Mouse (Mus musculus) heart, postnatal 0 days (tissue): ENCODE measurements around the gene Srd5a1. TPM values are rescaled to one million over a fixed set of nuclear protein-coding genes. Genes with fewer than 3 reads are reported as not detected.

Experiments
- ATAC-seq: fragments of 200-750 bp; cut with Nextera tagmentation; 2 replicates; pipeline ENCODE4 v1.8.0; 2017; ENCODE audit warnings: low read depth, moderate number of reproducible peaks, moderate library complexity; ENCODE audit not compliant: insufficient read depth
- DNase-seq: peaks from one replicate; pipeline ENCODE4 v3.0.0-alpha.2; 2016; ENCODE audit warnings: low spot score
- H3K27ac ChIP-seq: fragments of 300-500 bp; sonication (generic); 2 replicates; pipeline ENCODE4 v1.5.1; 2014; ENCODE audit warnings: low read depth, mild to moderate bottlenecking
- H3K27me3 ChIP-seq: fragments of 300-500 bp; sonication (generic); 2 replicates; pipeline ENCODE4 v1.6.1; 2014; ENCODE audit warnings: low read length, mixed read lengths; ENCODE audit not compliant: control insufficient read depth, insufficient read depth
- H3K36me3 ChIP-seq: fragments of 300-500 bp; sonication (generic); replicated peaks from 2 replicates; pipeline ENCODE4 v1.6.1; 2014; ENCODE audit warnings: low read length, mixed read lengths; ENCODE audit not compliant: control insufficient read depth, insufficient read depth
- H3K4me1 ChIP-seq: fragments of 300-500 bp; sonication (generic); 2 replicates; pipeline ENCODE4 v1.6.1; 2014; ENCODE audit warnings: antibody characterized with exemption; ENCODE audit not compliant: control insufficient read depth, insufficient read depth
- H3K4me2 ChIP-seq: fragments of 300-500 bp; sonication (generic); 2 replicates; pipeline ENCODE4 v1.6.1; 2014; ENCODE audit warnings: low read depth, mild to moderate bottlenecking, low read length, moderate library complexity
- H3K4me3 ChIP-seq: fragments of 300-500 bp; sonication (generic); 2 replicates; pipeline ENCODE4 v1.5.1; 2014; ENCODE audit warnings: low read depth, low read length
- H3K9ac ChIP-seq: fragments of 300-500 bp; sonication (generic); replicated peaks from 2 replicates; pipeline ENCODE4 v1.6.1; 2014; ENCODE audit warnings: low read depth, low read length, mixed read lengths
- H3K9me3 ChIP-seq: fragments of 300-500 bp; sonication (generic); replicated peaks from 2 replicates; pipeline ENCODE4 v1.6.1; 2016; ENCODE audit warnings: low read length; ENCODE audit not compliant: control insufficient read depth
- CTCF ChIP-seq: IDR thresholded peaks from 2 replicates; pipeline ENCODE4 v1.5.1; 2016; ENCODE audit warnings: antibody characterized with exemption, control low read depth, low read depth
- EP300 ChIP-seq: IDR thresholded peaks from 2 replicates; pipeline ENCODE4 v1.6.1; 2016; ENCODE audit warnings: antibody characterized with exemption, low read depth
- WGBS: fragments of 180-500 bp; shearing (Covaris S2); extraction: QIAGEN DNeasy Blood & Tissue Kit; methylation state at CpG from one replicate; pipeline ENCODE4 v1.1.7; 2014; 5-methylcytosine and 5-hydroxymethylcytosine counted together
- polyA plus RNA-seq: library from polyadenylated mRNA; unstranded; fragments of >200 nt; fragmentation: Nextera tagmentation; extraction: Ambion mirVana; gene quantifications from 2 replicates; pipeline ENCODE4 v1.2.1, GENCODE M21; 2015
- total RNA-seq: library from RNA; depleted of rRNA; stranded (reverse); fragments of >200 nt; gene quantifications from 2 replicates; pipeline ENCODE4 v1.2.3, GENCODE M21; 2014; ENCODE audit warnings: low replicate concordance

The Srd5a1 gene
- total and polyA plus RNA-seq, 2 experiments from 2014 or later: 3.3 to 3.5 TPM

DNA sequence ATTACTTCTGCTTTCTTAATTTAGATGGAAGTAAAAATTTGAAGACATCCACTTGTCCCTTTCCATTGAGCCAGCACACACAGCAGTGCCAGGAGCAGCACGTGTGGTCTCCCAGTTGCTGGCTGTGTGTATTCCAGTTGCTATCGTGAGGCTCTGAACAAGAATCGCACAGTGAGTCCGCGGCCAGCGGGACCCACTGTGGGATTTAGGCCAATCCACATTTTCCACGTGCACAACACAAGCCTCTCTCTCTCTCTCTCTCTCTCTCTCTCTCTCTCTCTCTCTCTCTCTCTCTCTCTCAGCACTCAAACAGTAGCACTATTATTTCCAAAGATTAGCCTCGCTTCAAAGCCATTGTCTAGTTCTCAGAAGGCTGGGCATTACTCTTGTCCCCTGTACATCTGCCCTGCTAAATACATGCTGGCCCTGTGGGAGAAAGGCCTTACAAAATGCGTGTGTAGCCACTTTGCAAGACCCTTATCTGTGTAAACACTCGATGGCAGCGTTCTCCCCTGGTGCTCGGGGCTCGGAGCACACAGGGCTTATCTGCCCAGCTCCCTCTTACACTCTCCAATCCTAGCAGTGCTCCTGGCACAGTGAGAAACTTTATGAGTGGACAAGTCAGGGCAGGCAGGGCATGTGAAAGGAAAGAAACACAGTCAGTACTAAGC, 51.8 kb downstream of the Srd5a1 start:
- 21% methylated on average over 13 of the region's 13 CpGs for WGBS
- Histone ChIP-seq H3K9ac (no peak overlapping the region), H3K4me3 (no peak overlapping the region), H3K9me3 (no peaks in the 10 kb centered on the region), H3K36me3 (no peaks in the 10 kb centered on the region), H3K27me3 (no peaks in the 10 kb centered on the region), H3K27ac (no peak overlapping the region; the same call in 1 of the 2 replicates), H3K4me1 (peaks cover 32% of the 10 kb centered on the region), H3K4me2 (peak overlapping the region; percentile 20; the same call in 1 of the 2 replicates)
- peak; percentile 36; the same call in 1 of the 2 replicates for ATAC-seq
- DNase-seq: no peak
- no peak for TF ChIP-seq EP300
- TF ChIP-seq CTCF: no peak

DNA sequence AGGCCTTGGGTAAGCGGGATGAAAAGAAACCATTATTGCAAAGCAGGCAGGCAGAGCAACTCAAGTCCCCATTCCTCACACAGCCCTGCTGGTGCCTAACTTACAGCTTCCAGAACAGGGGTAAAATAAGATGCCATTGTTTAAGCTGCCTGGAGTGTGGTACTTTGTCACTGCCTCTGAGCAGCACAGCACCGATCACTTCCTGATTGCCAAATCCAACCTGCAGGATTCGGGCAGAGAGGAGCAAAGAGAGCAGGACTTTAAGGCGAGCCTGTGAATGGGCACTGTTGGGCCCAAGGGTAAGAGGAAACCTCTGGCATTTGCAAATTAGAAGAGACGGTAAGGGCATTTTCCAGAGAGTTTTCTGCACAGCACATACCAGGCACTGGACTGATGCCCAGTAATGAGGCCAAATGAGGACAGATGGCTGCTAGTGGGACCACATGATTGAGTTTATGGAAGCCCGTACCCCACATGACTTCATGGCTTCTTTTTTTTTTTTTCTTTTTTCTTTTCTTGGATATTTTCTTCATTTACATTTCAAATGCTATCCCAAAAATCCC, 53.1 kb downstream of the Srd5a1 start:
- no peak for DNase-seq
- H3K9ac ChIP-seq: no peak overlapping the region
- no peak overlapping the region for H3K4me3 ChIP-seq
- H3K27me3 ChIP-seq: no peaks in the 10 kb centered on the region
- no peaks in the 10 kb centered on the region for H3K9me3 ChIP-seq
- no peaks in the 10 kb centered on the region for H3K36me3 ChIP-seq
- peaks cover 25% of the 10 kb centered on the region for H3K4me1 ChIP-seq
- 62% methylated on average over 6 of the region's 6 CpGs for WGBS
- no peak for TF ChIP-seq EP300
- TF ChIP-seq CTCF: no peak
- H3K4me2 ChIP-seq: no peak overlapping the region
- ATAC-seq: no peak
- no peak overlapping the region for H3K27ac ChIP-seq

DNA sequence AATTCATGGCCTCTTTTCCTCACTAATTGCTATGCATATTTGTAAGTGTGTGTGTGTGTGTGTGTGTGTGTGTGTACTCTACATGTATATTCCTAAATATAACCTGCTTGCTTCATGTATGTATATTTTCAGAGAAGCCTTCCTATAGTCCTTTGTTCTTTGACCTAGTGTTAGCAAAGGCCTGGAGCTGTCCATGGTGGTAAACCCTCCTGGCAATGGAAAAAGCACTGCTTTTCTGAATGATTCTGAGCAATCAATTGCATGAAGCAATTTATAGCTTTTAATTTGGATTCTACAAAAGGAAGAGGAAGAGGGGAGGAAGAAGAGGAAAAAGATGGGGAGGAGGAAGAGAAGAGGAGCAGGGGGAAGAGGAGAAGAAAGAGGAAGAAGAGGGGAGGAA, 54.5 kb downstream of the Srd5a1 start:
- no peak for TF ChIP-seq EP300
- TF ChIP-seq CTCF: no peak
- DNase-seq: no peak
- peaks cover 15% of the 10 kb centered on the region for H3K4me1 ChIP-seq
- no peak overlapping the region for H3K27ac ChIP-seq
- no peaks in the 10 kb centered on the region for H3K36me3 ChIP-seq
- no peaks in the 10 kb centered on the region for H3K9me3 ChIP-seq
- H3K27me3 ChIP-seq: no peaks in the 10 kb centered on the region
- ATAC-seq: no peak
- no peak overlapping the region for H3K9ac ChIP-seq
- no peak overlapping the region for H3K4me2 ChIP-seq
- H3K4me3 ChIP-seq: no peak overlapping the region

DNA sequence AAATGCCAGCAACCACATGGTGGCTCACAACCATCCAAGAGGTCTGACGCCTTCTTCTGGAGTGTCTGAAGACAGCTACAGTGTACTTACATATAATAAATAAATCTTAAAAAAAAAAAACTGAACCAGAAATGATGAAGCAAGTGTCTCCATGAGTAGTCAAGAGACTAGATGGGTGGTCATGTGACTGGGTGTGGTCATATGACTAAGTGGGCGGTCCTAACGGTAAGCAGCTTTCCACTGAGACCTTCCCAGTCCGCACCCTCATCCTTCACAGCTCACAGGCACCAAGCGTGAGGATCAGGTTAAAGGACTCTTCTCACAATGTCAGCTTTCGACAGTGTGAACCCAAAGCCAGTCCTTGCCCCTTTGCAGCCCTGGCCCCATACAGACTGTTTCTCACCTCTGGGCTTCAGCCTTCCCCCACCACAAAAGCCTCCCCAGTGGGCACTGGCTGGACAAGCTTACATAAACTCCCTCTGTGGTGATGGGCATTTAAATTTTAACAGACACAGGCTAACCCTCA, 55.2 kb downstream of the Srd5a1 start:
- 67% methylated on average over 6 of the region's 6 CpGs for WGBS
- Histone ChIP-seq H3K4me2 (no peak overlapping the region), H3K9me3 (no peaks in the 10 kb centered on the region), H3K4me3 (no peak overlapping the region), H3K27ac (no peak overlapping the region), H3K36me3 (no peaks in the 10 kb centered on the region), H3K4me1 (peaks cover 15% of the 10 kb centered on the region), H3K9ac (no peak overlapping the region), H3K27me3 (no peaks in the 10 kb centered on the region)
- DNase-seq: no peak
- ATAC-seq: no peak
- no peak for TF ChIP-seq CTCF
- no peak for TF ChIP-seq EP300

DNA sequence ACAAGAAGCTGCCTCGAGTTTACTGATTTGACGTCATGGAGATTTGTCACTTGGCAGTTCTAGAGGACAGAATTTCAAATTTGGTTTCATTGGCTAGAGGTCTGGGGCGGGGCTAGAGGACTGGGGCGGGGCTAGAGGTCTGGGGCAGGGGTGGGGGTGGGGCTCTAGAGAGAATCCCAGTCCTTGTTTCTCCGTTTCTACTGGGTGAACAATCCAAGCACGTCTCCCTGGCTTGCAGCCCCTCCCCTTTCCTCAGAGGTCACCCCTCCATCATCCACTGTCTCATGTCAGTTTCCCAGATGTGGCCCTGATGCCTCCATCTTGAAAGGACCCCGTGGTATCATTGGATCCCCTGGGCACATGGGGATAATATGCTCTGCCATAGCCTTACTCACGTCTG, 56.2 kb downstream of the Srd5a1 start:
- H3K27ac ChIP-seq: no peak overlapping the region
- DNase-seq (no peak), ATAC-seq (no peak)
- peaks cover 14% of the 10 kb centered on the region for H3K4me1 ChIP-seq
- H3K4me3 ChIP-seq: no peak overlapping the region
- no peak overlapping the region for H3K9ac ChIP-seq
- H3K9me3 ChIP-seq: no peaks in the 10 kb centered on the region
- no peaks in the 10 kb centered on the region for H3K27me3 ChIP-seq
- H3K36me3 ChIP-seq: no peaks in the 10 kb centered on the region
- WGBS: 23% methylated on average over 8 of the region's 8 CpGs
- TF ChIP-seq CTCF (no peak), EP300 (no peak)
- no peak overlapping the region for H3K4me2 ChIP-seq
